Mouse (Mus musculus) heart, adult 2 months (tissue): Measurements from ENCODE around the gene Nrf1.

ENCODE experiments used
- CTCF ChIP-seq: fragments of 200-600 bp; IDR thresholded peaks from 2 replicates; pipeline ENCODE4 v1.8.1; 2022; ENCODE audit warnings: antibody characterized with exemption, mild to moderate bottlenecking, moderate library complexity
- EP300 ChIP-seq: fragments of 200-500 bp; IDR thresholded peaks from 2 replicates; pipeline ENCODE4 v1.6.1; 2011; ENCODE audit warnings: low read depth, low read length, control low read depth; ENCODE audit not compliant: insufficient read depth
- POLR2A ChIP-seq: fragments of 200-500 bp; IDR thresholded peaks from 2 replicates; pipeline ENCODE4 v1.6.1; 2011; ENCODE audit warnings: mild to moderate bottlenecking, low read depth, low read length, control low read depth; ENCODE audit not compliant: insufficient read depth

DNA sequence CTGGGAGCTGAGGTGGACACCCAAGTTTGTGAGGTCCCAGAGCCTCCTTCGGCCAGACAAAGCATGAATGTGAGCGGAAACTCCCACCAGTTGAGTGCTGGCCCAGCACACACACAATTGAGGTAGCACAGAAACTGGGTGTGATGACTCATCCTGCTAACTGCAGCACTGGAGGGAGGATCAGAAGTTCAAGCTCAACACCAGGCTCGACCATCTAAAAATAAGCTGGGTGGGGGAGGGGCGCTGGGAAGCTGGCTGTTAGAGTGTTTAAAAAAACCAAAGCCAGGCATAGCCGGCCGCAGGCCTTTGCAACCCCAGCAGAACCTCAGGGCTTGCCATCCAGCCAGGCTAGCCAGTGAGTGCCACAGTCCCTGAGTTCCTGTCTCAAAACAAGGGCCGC lies 114.3 kb downstream of the Nrf1 start:
- no peak for TF ChIP-seq POLR2A
- no peak for TF ChIP-seq CTCF
- TF ChIP-seq EP300 = no peak
